Comparison of ENCODE assay signal across 13 mouse cellular contexts in the genomic region with DNA sequence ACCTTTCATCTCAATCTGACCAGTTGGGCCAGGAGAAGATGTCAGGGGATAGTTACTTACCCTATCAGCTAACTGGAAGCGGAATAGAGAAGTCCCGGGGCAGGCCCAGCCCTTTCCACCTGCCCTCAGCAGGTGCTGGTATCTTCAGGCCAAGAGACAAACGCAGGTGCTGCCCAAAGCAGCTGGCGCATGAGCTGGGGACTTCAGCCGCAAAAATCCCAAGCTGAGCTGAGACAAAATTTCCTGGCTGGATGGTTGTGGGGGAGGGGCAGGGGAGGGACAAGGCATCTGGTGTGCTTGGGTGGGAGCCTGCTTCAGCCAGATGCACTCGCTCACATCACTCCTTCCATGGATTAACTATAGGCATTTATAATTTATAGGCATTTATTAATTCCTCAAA.
DNase-seq lines count a peak whose midpoint lies in the region; TF ChIP-seq lines count a peak whose summit lies in the region.
"Had no signal": no experiment of that assay in that cellular context is flagged by ENCODE, and none has a peak within 500 bp of the region (broad histone marks: within the 10 kb centered on the region; RNA-seq: fewer than 3 reads in every experiment).

No protein-coding gene starts in this region.

- peak; percentile 90 for DNase-seq in heart, adult 11 months
- no peak for DNase-seq in heart, postnatal 25 days (ENCODE audit: low spot score)
- peak; percentile 41 to 49 for DNase-seq in lung, postnatal 4 days
- DNase-seq in lung, adult 2 months = no peak
- peak; percentile 27 for DNase-seq in brain, adult 2 months (ENCODE audit: low read depth, low spot score)
- peak; percentile 44 for DNase-seq in mesoderm, embryonic 11.5 days (ENCODE audit: low read depth, low spot score)
- no peak for DNase-seq in natural killer cell, adult 2 months (ENCODE audit: low spot score in 2 of 2)
- no peak for DNase-seq in frontal cortex, postnatal 36 days (ENCODE audit: low spot score in 2 of 2)
- DNase-seq: heart, postnatal 36 days; kidney, adult 11 months; liver, postnatal 0 days had no signal

- intact Hi-C loops in heart, postnatal 25 days (cut with DNase I) = no loop called here

- 64% methylated on average over 6 of the region's 6 CpGs for WGBS in lung, adult 2 months

- H3K4me3 ChIP-seq in lung, adult 2 months (replicated peaks; ENCODE audit: extremely low read depth, low read depth, low read length) = no peak overlapping the region
- H3K4me3 ChIP-seq: erythroblast, embryonic 14.5 days; neural tube, embryonic 13.5 days had no signal

- no peak for TF ChIP-seq CTCF in lung, adult 2 months (IDR thresholded peaks at IDR 0.05; ENCODE audit: insufficient read depth, low read length)

- H3K4me1 ChIP-seq in lung, adult 2 months (ENCODE audit: control insufficient read depth, insufficient read depth, low read length) = 0 out of 2 replicates have a peak, but pooled peaks cover 4% of the 10 kb centered on the region

- TF ChIP-seq POLR2A in lung, adult 2 months (IDR thresholded peaks at IDR 0.05; ENCODE audit: borderline replicate concordance, extremely low read depth, low read depth, low read length) = no peak

Comparison
In these comparisons a context has a peak if more than half of its experiments do, and no peak if none do; other contexts are left out.
1. DNase-seq: peak in heart, adult 11 months (single experiment), lung, postnatal 4 days (2 of 2), brain, adult 2 months (single experiment) and mesoderm, embryonic 11.5 days (single experiment); none in heart, postnatal 25 days (single experiment), lung, adult 2 months (single experiment), natural killer cell, adult 2 months (0 of 2) and frontal cortex, postnatal 36 days (0 of 2).